Mouse (Mus musculus): ENCODE measurements around the gene Dennd1b. TPM values are rescaled to one million over a fixed set of nuclear protein-coding genes. Genes with fewer than 3 reads are reported as not detected.

The Dennd1b gene
- polyA plus RNA-seq, 1 experiment from 2014 or later = 6.7 TPM

DNA sequence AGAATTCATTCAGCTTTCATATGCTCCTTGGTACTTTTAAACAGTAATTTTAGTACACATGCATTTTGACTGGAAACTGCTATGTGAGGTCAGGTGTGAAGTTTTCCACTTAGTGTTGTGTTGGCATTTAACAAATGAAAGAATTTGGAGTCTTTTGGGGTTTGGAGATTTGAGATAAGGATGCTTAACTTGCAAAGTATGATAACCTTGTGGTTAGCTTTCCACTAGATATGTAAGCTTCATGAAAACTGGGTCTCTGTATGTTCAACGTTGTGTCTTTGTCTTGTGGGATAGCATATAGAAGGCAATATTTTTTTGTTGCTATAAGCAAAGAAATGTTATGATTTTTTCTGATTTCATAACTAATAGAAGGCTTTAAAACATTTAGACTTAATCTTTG is 114.8 kb downstream of the Dennd1b start:
- DNase-seq (ENCODE audit: low spot score) = no peak
- no peaks in the 10 kb centered on the region for H3K27me3 ChIP-seq (replicated peaks; ENCODE audit: low read depth, poor library complexity, severe bottlenecking)
- H3K4me1 ChIP-seq = no peaks in the 10 kb centered on the region
- H3K27ac ChIP-seq (replicated peaks) = no peak overlapping the region
- H3K4me3 ChIP-seq = no peak overlapping the region
- 92% methylated on average over 1 of the region's 1 CpGs for WGBS
- no peaks in the 10 kb centered on the region for H3K36me3 ChIP-seq (replicated peaks)
- H3K9me3 ChIP-seq = no peaks in the 10 kb centered on the region

DNA sequence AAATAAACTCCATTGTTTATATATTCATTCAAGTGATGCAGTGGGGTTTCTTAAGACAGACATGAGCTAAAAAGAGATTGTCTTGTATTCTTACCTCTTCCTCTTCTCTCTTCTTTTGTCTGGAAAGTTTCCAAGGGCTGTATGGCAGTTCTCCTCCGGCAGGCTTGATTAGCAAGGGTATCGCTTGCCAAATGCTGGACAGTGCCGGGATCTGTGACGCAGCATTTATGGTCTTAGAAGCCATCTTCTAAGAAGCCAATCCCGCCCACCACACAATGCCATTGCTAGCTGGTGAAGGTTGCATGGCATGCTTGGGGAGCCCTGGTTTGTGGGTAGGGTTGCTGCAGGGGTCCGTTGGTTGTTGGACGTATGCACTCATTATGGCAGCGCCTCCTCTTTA is 115.8 kb downstream of the Dennd1b start:
- H3K4me3 ChIP-seq = no peak overlapping the region
- no peaks in the 10 kb centered on the region for H3K36me3 ChIP-seq (replicated peaks)
- DNase-seq (ENCODE audit: low spot score) = no peak
- no peaks in the 10 kb centered on the region for H3K9me3 ChIP-seq
- H3K27me3 ChIP-seq (replicated peaks; ENCODE audit: low read depth, poor library complexity, severe bottlenecking) = no peaks in the 10 kb centered on the region
- 86% methylated on average over 8 of the region's 8 CpGs for WGBS
- H3K4me1 ChIP-seq = no peaks in the 10 kb centered on the region
- no peak overlapping the region for H3K27ac ChIP-seq (replicated peaks)

DNA sequence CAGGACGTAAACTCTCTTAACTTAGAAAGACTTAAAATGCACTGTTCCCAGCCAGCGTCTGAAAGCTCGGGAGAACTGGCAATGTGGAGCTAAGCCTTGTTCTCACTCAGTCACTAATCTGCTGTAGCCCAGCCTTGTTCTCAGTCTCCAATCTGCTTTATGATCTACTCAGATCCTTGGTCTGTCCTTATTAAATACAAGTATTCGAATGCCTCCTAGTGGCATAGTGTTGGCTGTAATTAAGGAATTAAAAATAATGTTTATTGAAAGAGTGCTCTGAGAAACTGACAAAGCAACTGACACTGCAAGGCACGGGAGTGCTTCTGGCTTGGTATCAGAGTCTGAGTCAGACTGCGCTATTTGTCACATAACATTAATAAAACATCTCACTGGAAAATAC is 116.3 kb downstream of the Dennd1b start:
- 84% methylated on average over 6 of the region's 6 CpGs for WGBS
- H3K9me3 ChIP-seq = no peaks in the 10 kb centered on the region
- H3K4me3 ChIP-seq = no peak overlapping the region
- H3K27me3 ChIP-seq (replicated peaks; ENCODE audit: low read depth, poor library complexity, severe bottlenecking) = no peaks in the 10 kb centered on the region
- H3K36me3 ChIP-seq (replicated peaks) = no peaks in the 10 kb centered on the region
- no peaks in the 10 kb centered on the region for H3K4me1 ChIP-seq
- DNase-seq (ENCODE audit: low spot score) = no peak
- H3K27ac ChIP-seq (replicated peaks) = no peak overlapping the region

DNA sequence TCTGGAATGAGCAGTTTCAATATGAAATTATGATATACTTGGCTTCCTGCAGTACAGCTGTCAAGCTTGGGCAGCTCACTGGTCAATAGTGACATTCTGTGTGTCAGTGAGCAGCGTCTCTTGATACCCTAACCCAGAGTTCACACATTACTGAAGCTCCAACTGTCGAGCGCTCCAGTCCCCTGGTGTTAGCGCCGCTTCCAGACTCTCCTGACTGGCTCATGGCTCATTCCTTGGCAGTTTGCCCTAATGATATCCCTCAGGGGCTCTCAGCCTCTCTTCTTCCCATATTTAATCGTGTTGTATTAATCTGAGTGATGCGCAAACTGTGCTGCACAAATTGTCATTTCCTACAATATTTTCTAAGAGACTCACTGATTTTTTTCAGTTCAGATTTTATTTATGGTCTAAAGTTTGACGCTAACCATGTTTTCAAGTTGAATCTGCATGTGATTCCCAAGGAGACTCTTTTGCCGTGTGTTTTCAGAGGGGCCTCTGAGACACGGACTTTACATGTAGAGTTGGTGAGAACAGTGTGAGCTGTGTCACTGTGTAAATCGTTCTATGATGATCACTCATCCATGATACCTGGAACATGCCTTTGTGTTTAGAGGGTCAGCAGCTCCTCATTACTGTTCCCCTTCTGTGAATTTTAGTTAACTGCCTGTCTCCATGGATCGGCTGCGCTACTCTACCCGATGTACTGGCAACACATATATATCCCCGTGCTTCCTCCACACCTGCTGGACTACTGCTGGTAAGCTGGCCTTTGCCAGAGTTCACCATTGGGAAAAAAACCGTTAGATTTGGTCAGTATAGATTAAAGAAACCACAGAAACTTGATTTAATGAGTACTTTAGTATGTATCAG is 117.5 kb downstream of the Dennd1b start:
- 81% methylated on average over 16 of the region's 16 CpGs for WGBS
- H3K27ac ChIP-seq (replicated peaks) = no peak overlapping the region

DNA sequence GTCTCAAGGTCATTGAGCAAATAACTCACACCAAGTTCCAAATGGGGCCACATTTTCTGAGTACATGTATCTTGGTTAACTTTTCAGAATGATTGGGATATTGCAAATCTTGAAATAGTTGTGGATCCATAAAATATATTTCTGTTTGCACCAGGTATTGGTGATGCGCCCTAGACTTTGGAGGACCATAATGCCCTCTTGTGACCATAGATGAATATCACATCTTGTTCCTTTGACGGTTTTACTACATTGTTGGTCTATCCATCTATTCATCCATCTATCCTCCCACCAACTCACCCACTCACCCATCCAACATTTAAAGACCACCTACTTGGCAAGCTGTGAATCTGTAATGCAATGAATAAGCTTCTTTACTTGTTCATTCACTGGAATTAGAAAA is 120.1 kb downstream of the Dennd1b start:
- Histone ChIP-seq H3K9me3 (no peaks in the 10 kb centered on the region), H3K27ac (replicated peaks) (no peak overlapping the region), H3K4me1 (no peaks in the 10 kb centered on the region), H3K36me3 (replicated peaks) (no peaks in the 10 kb centered on the region), H3K4me3 (no peak overlapping the region), H3K27me3 (replicated peaks; ENCODE audit: low read depth, poor library complexity, severe bottlenecking) (no peaks in the 10 kb centered on the region)
- no peak for DNase-seq (ENCODE audit: low spot score)
- 66% methylated on average over 2 of the region's 2 CpGs for WGBS

More for the DNA sequence above, 117.5 kb downstream of the Dennd1b start:
- Histone ChIP-seq H3K4me3 (no peak overlapping the region), H3K27me3 (replicated peaks; ENCODE audit: low read depth, poor library complexity, severe bottlenecking) (no peaks in the 10 kb centered on the region), H3K4me1 (no peaks in the 10 kb centered on the region), H3K36me3 (replicated peaks) (no peaks in the 10 kb centered on the region), H3K9me3 (no peaks in the 10 kb centered on the region)
- DNase-seq (ENCODE audit: low spot score) = no peak

DNA sequence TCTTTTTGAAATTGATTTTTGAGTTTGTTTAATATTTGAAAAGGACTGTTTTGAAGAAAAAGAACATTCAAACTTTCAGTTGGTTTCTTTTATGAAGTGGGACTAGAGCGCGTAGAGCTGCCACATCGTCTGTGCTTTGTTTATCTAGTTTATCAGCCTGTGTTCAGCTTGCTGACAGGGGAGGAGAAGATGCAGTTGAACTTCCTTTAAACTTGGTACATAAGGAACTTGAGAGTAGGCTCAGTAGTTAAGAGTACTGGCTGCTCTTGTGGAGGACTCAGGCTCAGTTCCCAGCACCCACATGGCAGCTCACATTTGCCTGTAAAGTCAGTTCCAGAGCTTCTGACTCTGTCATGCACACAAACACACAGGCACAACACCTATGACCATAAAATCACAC is 124.3 kb downstream of the Dennd1b start:
- Histone ChIP-seq H3K27me3 (replicated peaks; ENCODE audit: low read depth, poor library complexity, severe bottlenecking) (no peaks in the 10 kb centered on the region), H3K4me3 (no peak overlapping the region), H3K36me3 (replicated peaks) (no peaks in the 10 kb centered on the region), H3K27ac (replicated peaks) (no peak overlapping the region), H3K4me1 (peaks cover 9% of the 10 kb centered on the region; the same call in 1 of the 2 replicates), H3K9me3 (no peaks in the 10 kb centered on the region)
- WGBS = 93% methylated on average over 3 of the region's 3 CpGs
- DNase-seq (ENCODE audit: low spot score) = no peak

DNA sequence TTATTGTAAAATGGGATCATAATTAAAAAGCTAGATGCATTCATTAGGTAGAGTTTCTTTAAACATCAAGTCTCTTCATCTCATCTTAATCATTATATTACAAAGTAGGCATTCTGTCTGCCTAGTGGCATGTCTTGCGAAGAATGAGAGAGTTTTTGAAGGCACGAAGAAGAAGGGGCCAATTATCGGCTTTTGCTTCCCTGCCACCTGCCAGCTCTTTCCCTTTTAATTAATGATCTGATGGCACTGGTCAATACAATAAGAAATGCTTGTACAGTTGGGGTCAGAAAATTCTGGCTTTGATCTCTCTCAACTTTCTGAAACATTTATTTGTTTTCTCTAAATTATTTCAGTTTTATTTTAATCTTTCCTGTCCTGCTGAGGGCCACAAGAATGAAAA is 127.5 kb downstream of the Dennd1b start:
- no peak for DNase-seq (ENCODE audit: low spot score)
- no peaks in the 10 kb centered on the region for H3K9me3 ChIP-seq
- WGBS = 76% methylated on average over 3 of the region's 3 CpGs
- H3K4me1 ChIP-seq = peaks cover 11% of the 10 kb centered on the region; the same call in 1 of the 2 replicates
- H3K36me3 ChIP-seq (replicated peaks) = no peaks in the 10 kb centered on the region
- no peak overlapping the region for H3K4me3 ChIP-seq
- H3K27ac ChIP-seq (replicated peaks) = no peak overlapping the region
- H3K27me3 ChIP-seq (replicated peaks; ENCODE audit: low read depth, poor library complexity, severe bottlenecking) = no peaks in the 10 kb centered on the region

DNA sequence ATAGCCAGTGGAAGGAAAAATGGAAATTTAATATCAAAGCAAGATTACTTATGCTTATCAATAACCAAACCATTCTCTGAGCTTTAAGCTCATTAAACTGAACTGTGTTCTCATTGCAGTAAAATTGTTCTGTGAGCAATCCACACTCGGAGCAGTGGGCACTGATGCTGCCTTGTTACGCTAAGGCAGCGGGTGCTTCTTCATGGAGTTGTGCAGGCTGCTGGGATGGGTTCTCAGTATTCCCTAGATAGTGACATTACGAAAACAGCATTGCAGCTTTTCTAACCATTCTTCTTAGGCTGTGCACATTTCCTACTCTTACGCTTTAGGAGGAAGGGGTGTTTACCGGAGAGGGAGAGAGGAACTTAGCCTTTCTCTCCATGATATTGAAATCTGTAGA is 128.5 kb downstream of the Dennd1b start:
- Histone ChIP-seq H3K27me3 (replicated peaks; ENCODE audit: low read depth, poor library complexity, severe bottlenecking) (no peaks in the 10 kb centered on the region), H3K4me3 (no peak overlapping the region), H3K27ac (replicated peaks) (no peak overlapping the region), H3K36me3 (replicated peaks) (no peaks in the 10 kb centered on the region), H3K9me3 (no peaks in the 10 kb centered on the region), H3K4me1 (peaks cover 11% of the 10 kb centered on the region; the same call in 1 of the 2 replicates)
- 81% methylated on average over 6 of the region's 6 CpGs for WGBS
- DNase-seq (ENCODE audit: low spot score) = no peak

DNA sequence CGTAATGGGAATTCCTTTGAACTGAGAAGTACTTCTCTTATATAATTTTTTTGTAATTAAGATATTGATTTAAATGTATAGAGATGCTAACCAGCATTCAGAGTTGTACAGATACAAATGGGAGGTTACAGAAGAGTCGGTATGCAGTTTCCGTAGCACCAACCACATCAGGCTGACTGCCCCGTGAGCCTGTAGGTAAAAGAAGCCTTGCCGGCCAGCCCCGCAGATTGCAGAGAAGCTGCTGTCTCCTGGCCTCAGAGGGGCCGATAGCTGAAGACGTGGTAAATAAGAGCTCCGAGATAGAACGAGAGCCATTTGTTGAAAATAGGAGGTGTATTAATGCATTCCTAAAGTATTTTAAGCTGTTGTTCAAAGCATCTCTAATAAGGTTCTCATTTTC is 128.9 kb downstream of the Dennd1b start:
- no peaks in the 10 kb centered on the region for H3K9me3 ChIP-seq
- no peak overlapping the region for H3K27ac ChIP-seq (replicated peaks)
- H3K27me3 ChIP-seq (replicated peaks; ENCODE audit: low read depth, poor library complexity, severe bottlenecking) = no peaks in the 10 kb centered on the region
- DNase-seq (ENCODE audit: low spot score) = peak; percentile 12
- no peak overlapping the region for H3K4me3 ChIP-seq
- peaks cover 11% of the 10 kb centered on the region; the same call in 1 of the 2 replicates for H3K4me1 ChIP-seq
- no peaks in the 10 kb centered on the region for H3K36me3 ChIP-seq (replicated peaks)
- 54% methylated on average over 10 of the region's 10 CpGs for WGBS

DNA sequence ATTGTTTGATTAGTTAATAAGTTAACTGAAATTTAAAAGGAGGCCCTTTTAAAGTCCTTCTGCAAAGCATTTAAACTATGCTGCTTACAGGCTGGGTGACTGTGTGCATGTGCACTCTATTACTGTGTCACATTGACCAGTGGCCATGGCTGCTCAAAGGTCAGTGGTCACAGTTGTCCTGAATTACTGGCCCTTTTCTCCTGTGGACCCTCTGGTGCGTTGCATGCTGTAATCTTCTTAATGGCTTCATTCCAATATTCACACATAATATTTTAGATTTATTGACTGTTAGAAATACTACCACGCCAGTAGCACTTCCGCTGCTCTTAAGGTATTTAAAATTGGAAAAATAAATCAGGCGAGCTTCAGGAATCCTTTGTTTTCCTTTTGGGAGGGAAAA is 129.5 kb downstream of the Dennd1b start:
- H3K27me3 ChIP-seq (replicated peaks; ENCODE audit: low read depth, poor library complexity, severe bottlenecking) = no peaks in the 10 kb centered on the region
- 59% methylated on average over 4 of the region's 4 CpGs for WGBS
- no peaks in the 10 kb centered on the region for H3K9me3 ChIP-seq
- no peaks in the 10 kb centered on the region for H3K36me3 ChIP-seq (replicated peaks)
- H3K27ac ChIP-seq (replicated peaks) = no peak overlapping the region
- no peak overlapping the region for H3K4me3 ChIP-seq
- peaks cover 11% of the 10 kb centered on the region; the same call in 1 of the 2 replicates for H3K4me1 ChIP-seq
- DNase-seq (ENCODE audit: low spot score) = no peak

DNA sequence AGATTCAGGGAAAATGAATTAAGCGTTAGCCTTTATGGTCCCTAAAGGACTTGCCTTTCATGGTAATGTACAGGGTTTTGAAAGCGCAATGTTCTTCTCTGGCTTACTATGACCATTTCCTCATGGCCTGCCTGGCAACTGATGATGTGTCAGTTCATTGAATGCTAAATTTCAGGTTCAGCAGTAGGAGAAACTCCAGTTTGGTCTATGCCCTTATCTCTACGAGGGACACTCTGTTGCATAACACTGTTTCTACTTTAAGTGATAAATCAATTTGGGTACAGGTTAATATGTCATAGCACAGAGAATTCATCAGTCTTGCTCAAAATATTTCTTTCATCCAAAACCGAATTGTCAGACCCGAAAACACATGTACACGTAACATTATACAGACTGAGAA is 133.1 kb downstream of the Dennd1b start:
- DNase-seq (ENCODE audit: low spot score) = no peak
- H3K9me3 ChIP-seq = no peaks in the 10 kb centered on the region
- no peak overlapping the region for H3K27ac ChIP-seq (replicated peaks)
- no peaks in the 10 kb centered on the region for H3K36me3 ChIP-seq (replicated peaks)
- H3K4me1 ChIP-seq = peaks cover 11% of the 10 kb centered on the region; the same call in 1 of the 2 replicates
- H3K27me3 ChIP-seq (replicated peaks; ENCODE audit: low read depth, poor library complexity, severe bottlenecking) = no peaks in the 10 kb centered on the region
- 92% methylated on average over 6 of the region's 6 CpGs for WGBS
- H3K4me3 ChIP-seq = no peak overlapping the region

DNA sequence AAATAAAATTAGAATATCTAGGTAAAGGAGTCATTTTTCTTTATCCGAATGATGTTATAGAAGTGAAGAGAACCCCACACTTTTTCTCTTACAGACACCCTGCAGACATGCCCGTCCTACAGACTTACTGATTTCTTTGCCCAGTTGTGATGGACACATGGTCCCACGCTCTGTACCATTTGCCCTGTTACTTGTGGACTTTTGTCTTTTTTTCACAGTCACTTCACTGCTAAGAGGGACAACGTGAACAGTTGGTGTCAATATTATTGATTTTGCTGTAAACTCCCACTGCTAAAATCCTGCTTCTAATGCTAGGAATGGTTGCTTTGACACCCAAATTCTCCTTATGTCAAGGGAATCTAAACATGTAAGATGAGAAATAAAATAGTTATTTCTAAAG is 134.9 kb downstream of the Dennd1b start:
- H3K4me1 ChIP-seq = no peaks in the 10 kb centered on the region
- WGBS = 93% methylated on average over 4 of the region's 4 CpGs
- no peak overlapping the region for H3K4me3 ChIP-seq

DNA sequence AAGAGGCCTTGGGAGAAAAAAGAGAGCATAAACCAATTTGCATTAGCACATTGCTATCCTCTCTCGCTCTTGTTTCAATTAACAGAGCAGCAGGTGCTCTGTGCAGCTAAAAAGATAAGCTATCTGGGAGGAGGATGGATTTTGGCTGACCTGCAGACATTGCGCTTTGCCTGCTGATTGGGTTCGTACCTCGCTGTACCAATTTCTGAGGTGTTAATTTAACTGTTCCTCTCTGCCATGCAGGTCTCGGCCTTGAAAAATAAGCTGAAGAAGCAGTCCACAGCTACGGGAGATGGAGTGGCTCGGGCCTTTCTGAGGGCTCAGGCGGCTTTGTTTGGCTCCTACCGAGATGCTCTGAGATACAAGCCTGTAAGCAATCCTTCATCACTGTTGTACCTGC is 138.5 kb downstream of the Dennd1b start:
- H3K4me1 ChIP-seq = no peaks in the 10 kb centered on the region
- H3K36me3 ChIP-seq (replicated peaks) = peaks cover 7% of the 10 kb centered on the region; the same call in 1 of the 2 replicates
- H3K9me3 ChIP-seq = no peaks in the 10 kb centered on the region
- no peak overlapping the region for H3K4me3 ChIP-seq
- no peak overlapping the region for H3K27ac ChIP-seq (replicated peaks)
- no peak for DNase-seq (ENCODE audit: low spot score)
- WGBS = 75% methylated on average over 9 of the region's 9 CpGs
- H3K27me3 ChIP-seq (replicated peaks; ENCODE audit: low read depth, poor library complexity, severe bottlenecking) = no peaks in the 10 kb centered on the region

More for the DNA sequence above, 134.9 kb downstream of the Dennd1b start:
- Histone ChIP-seq H3K36me3 (replicated peaks) (peaks cover 3% of the 10 kb centered on the region; the same call in 1 of the 2 replicates), H3K27me3 (replicated peaks; ENCODE audit: low read depth, poor library complexity, severe bottlenecking) (no peaks in the 10 kb centered on the region), H3K9me3 (no peaks in the 10 kb centered on the region), H3K27ac (replicated peaks) (no peak overlapping the region)
- no peak for DNase-seq (ENCODE audit: low spot score)
